Mouse (Mus musculus): ENCODE measurements around the gene Prkce.

- TF ChIP-seq CTCF (IDR thresholded peaks at IDR 0.05; ENCODE audit: control insufficient read depth, insufficient read depth, low read length) (no peak), POLR2A (IDR thresholded peaks at IDR 0.05; ENCODE audit: borderline replicate concordance, control insufficient read depth, low read depth, low read length) (no peak)
Observed at GRCm38 (mm10) chr17:86637311-86637710, 469.7 kb downstream of the Prkce start.

Measured in bone marrow, adult 2 months (tissue).